Mouse (Mus musculus): ENCODE data around the gene Obox6. TPM values are rescaled to one million over a fixed set of nuclear protein-coding genes. Genes with fewer than 3 reads are reported as not detected.

The Obox6 gene
- total RNA-seq (2021) = not detected

GRCm38 (mm10) chr7:15839578-15839977, at the start of gene Obox6:
TSS of gene Obox6 (minus strand) at chr7:15839678.
- no peak for DNase-seq

GRCm38 (mm10) chr7:15884127-15884526, 44.6 kb upstream of the Obox6 start:
- DNase-seq = no peak
- intact Hi-C loops (cut with DNase I) = no loop called here

More at GRCm38 (mm10) chr7:15839578-15839977, at the start of gene Obox6:
- intact Hi-C loops (cut with DNase I) = no loop called here

- no peak for DNase-seq
- intact Hi-C loops (cut with DNase I) = no loop called here
These were observed 42.8 kb upstream of the Obox6 start, which contains the start of gene Crxos for GRCm38 (mm10) chr7:15882317-15882716. TSS of gene Crxos (plus strand) at chr7:15882617.

GRCm38 (mm10) chr7:15881831-15882230, 42.4 kb upstream of the Obox6 start:
- intact Hi-C loops (cut with DNase I) = no loop called here
- DNase-seq = no peak

- intact Hi-C loops (cut with DNase I) = no loop called here
These were observed 41.9 kb upstream of the Obox6 start for GRCm38 (mm10) chr7:15881388-15881787.

GRCm38 (mm10) chr7:15879756-15880155, 40.3 kb upstream of the Obox6 start, which contains the start of gene Crx:
TSS of gene Crx (minus strand) at chr7:15879968.
- no peak for DNase-seq
- intact Hi-C loops (cut with DNase I) = no loop called here

More at GRCm38 (mm10) chr7:15881388-15881787, 41.9 kb upstream of the Obox6 start:
- no peak for DNase-seq

- DNase-seq = no peak
- intact Hi-C loops (cut with DNase I) = no loop called here
These were observed 24.6 kb upstream of the Obox6 start for GRCm38 (mm10) chr7:15864104-15864503.

GRCm38 (mm10) chr7:15859657-15860056, 20.2 kb upstream of the Obox6 start:
- DNase-seq = no peak

More at GRCm38 (mm10) chr7:15859657-15860056, 20.2 kb upstream of the Obox6 start:
- intact Hi-C loops (cut with DNase I) = no loop called here

Other genes with a start within 250 kb of the Obox6 start
- not detected for gene Obox3, start 199.8 kb downstream of the Obox6 start, total RNA-seq (2021)
- gene Obox5, start 89.5 kb downstream of the Obox6 start, total RNA-seq (2021) = not detected
- not detected for gene Crx, start 40.3 kb upstream of the Obox6 start, total RNA-seq (2021)
- not detected for gene Crxos, start 42.9 kb upstream of the Obox6 start, total RNA-seq (2021)
- 1,000 to 10,000 TPM; 1,074 to 1,076 TPM for gene Selenow, start 82.7 kb upstream of the Obox6 start, total RNA-seq (2021)
- gene Nop53, start 106.4 kb upstream of the Obox6 start, total RNA-seq (2021) = 100 to 1,000 TPM; 110 to 112 TPM
- 1 to 10 TPM; 6.2 to 6.7 TPM for gene Ehd2, start 127.9 kb upstream of the Obox6 start, total RNA-seq (2021)
- gene Bicra, start 208.2 kb upstream of the Obox6 start, total RNA-seq (2021) = 10 to 100 TPM; 25.3 to 25.8 TPM
- gene Zfp541, start 222.1 kb upstream of the Obox6 start, total RNA-seq (2021) = under 1 TPM; 0.38 to 0.58 TPM